Mouse (Mus musculus) heart, postnatal 4 days (tissue): ENCODE measurements around the gene Gls2. TPM values are rescaled to one million over a fixed set of nuclear protein-coding genes. Genes with fewer than 3 reads are reported as not detected.

Experiments
- DNase-seq: peaks from one replicate; pipeline ENCODE4 v3.0.0; 2021
- total RNA-seq, 2 experiments: library from RNA; stranded (reverse); gene quantifications; 2 replicates each; pipeline ENCODE4 v1.2.3; 2021

Gls2 gene
- total RNA-seq, 2 experiments from 2014 or later, result 0.48 to 1.2 TPM

- peak; percentile 91 for DNase-seq
These were observed 37.6 kb downstream of the Gls2 start, which contains the start of gene Timeless for GRCm38 (mm10) chr10:128231697-128232419. Gene Timeless, plus strand, starts transcription at chr10:128232065.

DNA sequence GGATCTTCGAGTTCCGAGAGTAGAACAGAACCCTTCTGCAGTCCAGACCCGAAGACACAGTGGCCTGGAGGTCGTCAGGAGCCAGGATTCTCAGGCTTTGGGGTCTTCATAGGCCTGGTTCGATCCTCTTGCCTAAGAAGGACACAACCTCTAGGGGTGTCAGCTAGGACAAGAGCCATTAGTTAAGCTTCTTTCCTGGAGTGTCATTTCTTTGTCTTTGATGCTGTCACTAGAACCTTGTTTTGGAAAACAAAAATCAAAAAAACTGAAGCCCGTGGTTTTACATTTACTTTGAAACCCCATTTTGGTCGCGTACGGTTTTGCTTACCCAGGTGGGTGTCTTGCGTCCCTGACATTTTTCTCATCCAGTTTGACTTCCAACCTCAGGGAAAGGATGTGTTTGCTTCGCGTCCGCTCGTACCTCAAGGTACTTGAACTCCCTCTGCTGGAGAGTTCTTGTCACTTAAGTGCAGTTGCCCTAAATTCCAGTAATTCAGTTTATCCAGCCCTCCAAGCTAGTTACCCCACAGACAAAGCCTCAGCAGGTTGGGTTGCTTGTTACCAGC lies 38.2 kb downstream of the Gls2 start:
- DNase-seq, result peak; percentile 60

DNA sequence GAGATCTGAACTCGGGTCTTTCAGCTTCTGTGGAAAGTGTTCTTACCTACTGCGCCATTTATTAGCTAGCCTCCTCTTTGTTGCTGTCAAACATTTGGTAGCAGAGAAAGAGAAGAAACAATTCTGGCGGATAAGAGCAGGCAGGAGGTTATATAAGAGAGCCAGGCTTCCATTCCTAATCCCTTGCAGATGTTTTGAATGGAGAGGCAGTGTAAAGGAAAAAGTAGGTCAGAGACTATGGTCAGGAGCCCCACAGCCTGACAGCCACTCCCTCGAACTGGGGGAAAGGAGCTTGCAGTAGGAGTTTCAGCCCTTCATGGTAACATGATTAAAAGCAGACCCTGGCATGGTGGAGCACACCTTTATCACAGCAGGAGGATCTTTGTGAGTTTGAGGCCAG lies 42.1 kb downstream of the Gls2 start:
- no peak for DNase-seq

- peak; percentile 53 for DNase-seq
These were observed 43.7 kb downstream of the Gls2 start for GRCm38 (mm10) chr10:128237807-128238480.

GRCm38 (mm10) chr10:128239140-128239539 lies 44.9 kb downstream of the Gls2 start:
- DNase-seq, result no peak

GRCm38 (mm10) chr10:128240131-128240530 lies 45.9 kb downstream of the Gls2 start:
- DNase-seq, result no peak

DNA sequence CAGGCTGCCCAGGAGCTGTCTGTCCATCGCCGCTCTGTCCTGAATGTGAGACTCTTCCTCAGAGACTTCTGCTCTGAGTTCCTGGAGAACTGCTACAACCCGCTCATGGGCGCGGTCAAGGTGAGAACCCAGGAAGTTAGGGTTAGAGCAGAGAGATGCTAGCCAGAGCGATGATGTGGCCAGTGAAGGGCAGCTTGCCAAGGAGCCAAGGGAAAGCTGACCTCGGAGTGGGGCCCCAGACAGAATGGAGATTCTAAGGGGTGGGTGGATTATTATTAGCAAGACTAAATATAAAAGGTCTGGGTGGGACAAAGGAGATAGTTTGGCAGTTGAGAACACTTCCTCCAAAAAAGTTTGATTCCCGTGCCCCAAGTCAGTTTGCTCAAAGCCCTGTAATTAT lies 49.0 kb downstream of the Gls2 start:
- peak; percentile 45 for DNase-seq

GRCm38 (mm10) chr10:128244121-128244520 lies 49.9 kb downstream of the Gls2 start:
- DNase-seq, result no peak

GRCm38 (mm10) chr10:128247020-128247732 lies 52.9 kb downstream of the Gls2 start:
- DNase-seq, result peak; percentile 58

GRCm38 (mm10) chr10:128250565-128250964 lies 56.3 kb downstream of the Gls2 start:
- DNase-seq, result no peak

DNA sequence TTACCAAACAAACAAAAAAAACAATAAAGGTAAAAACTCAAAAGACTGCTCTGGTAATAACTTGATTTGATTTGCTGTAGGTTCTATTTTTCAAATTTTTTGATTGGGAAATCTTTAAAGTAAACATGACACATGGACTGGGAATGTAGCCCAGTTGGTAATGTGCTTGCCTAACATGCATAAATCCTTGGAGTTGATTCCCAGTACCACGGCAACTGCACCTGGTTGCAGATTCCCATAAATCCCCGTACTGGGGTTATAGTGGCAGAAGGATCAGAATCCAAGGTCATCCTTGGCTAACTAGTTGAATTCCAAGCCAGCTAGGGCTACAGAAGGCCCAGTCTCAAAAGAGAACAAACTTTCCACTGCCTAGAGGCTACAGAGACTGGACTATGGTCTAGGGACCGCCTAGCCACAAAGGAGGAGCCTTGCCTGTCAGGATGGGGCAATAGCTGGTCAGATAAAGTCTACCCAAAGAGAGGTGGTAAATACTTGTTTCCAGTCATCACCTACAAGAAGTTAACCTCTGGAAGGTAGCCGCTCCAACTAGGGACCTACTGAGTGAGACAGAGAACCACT lies 59.5 kb downstream of the Gls2 start, which contains the start of gene Apon:
Gene Apon, plus strand, starts transcription at position 420 of the 579 bp plus-strand sequence.
- DNase-seq, result no peak

DNA sequence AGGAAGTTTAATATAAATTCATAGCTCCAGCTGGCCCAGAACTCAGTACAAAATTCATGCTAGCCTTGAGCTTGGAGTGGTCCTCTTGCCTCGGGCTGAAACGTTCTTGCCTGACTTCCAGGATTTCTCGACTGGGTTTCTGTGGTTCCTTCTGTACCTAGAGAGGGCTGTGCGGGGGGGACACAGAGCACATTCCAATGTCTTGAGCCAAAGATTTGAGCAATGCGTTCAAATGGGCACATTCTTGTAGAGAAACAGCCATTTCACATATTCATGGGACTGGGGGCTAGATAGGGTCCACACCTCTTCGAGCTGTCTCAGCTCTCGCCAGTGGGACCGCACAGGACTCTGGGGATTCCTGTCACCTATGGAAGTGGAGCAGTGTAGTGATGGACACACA lies 61.7 kb downstream of the Gls2 start:
- DNase-seq, result no peak

- no peak for DNase-seq
These were observed 62.1 kb downstream of the Gls2 start for GRCm38 (mm10) chr10:128256328-128256727.

GRCm38 (mm10) chr10:128258953-128259352 lies 64.7 kb downstream of the Gls2 start:
- no peak for DNase-seq

Other genes starting within 250 kb of the Gls2 start
- not detected for gene Hsd17b6, start 186.8 kb upstream of the Gls2 start, total RNA-seq
- 10 to 100 TPM; 30.0 to 31.1 TPM for gene Prim1, start 179.3 kb upstream of the Gls2 start, total RNA-seq
- gene Naca, start 158.9 kb upstream of the Gls2 start, total RNA-seq, result 100 to 1,000 TPM; 738 to 766 TPM
- 100 to 1,000 TPM; 125 to 132 TPM for gene Ptges3, start 135.5 kb upstream of the Gls2 start, total RNA-seq
- gene Atp5b, start 111.2 kb upstream of the Gls2 start, total RNA-seq, result 1,000 to 10,000 TPM; 6,416 to 6,613 TPM
- gene Baz2a, start 102.9 kb upstream of the Gls2 start, total RNA-seq, result 10 to 100 TPM; 28.0 to 30.0 TPM
- gene Rbms2, start 14.2 kb upstream of the Gls2 start, total RNA-seq, result 10 to 100 TPM; 95.9 to 97.3 TPM
- 10 to 100 TPM; 39.6 to 41.5 TPM for gene Spryd4, start 17.4 kb downstream of the Gls2 start, total RNA-seq
- not detected for gene Mip, start 31.4 kb downstream of the Gls2 start, total RNA-seq
- gene Timeless, start 37.6 kb downstream of the Gls2 start, total RNA-seq, result 10 to 100 TPM; 24.5 to 28.7 TPM
- gene Apon, start 59.6 kb downstream of the Gls2 start, total RNA-seq, result under 1 TPM in 1 of 2 experiments, not detected in 1; 0.29 TPM
- gene Apof, start 74.2 kb downstream of the Gls2 start, total RNA-seq, result not detected
- 10 to 100 TPM in 1 of 2 experiments, 1 to 10 TPM in 1; 10.0 TPM for gene Stat2, start 76.1 kb downstream of the Gls2 start, total RNA-seq
- 1 to 10 TPM; 1.5 to 2.2 TPM for gene Il23a, start 104.3 kb downstream of the Gls2 start, total RNA-seq
- 10 to 100 TPM; 17.6 to 18.1 TPM for gene Pan2, start 108.9 kb downstream of the Gls2 start, total RNA-seq
- 100 to 1,000 TPM in 1 of 2 experiments, 10 to 100 TPM in 1; 92.1 to 100 TPM for gene Cnpy2, start 128.0 kb downstream of the Gls2 start, total RNA-seq
- gene Cs, start 143.3 kb downstream of the Gls2 start, total RNA-seq, result 100 to 1,000 TPM; 819 to 825 TPM
- gene Coq10a, start 174.5 kb downstream of the Gls2 start, total RNA-seq, result 10 to 100 TPM; 82.0 to 85.7 TPM
- gene Ankrd52, start 182.7 kb downstream of the Gls2 start, total RNA-seq, result 10 to 100 TPM; 44.4 to 44.9 TPM
- not detected for gene Slc39a5, start 206.8 kb downstream of the Gls2 start, total RNA-seq
- gene Nabp2, start 217.0 kb downstream of the Gls2 start, total RNA-seq, result 10 to 100 TPM; 44.1 to 47.1 TPM
- 10 to 100 TPM; 25.0 to 27.0 TPM for gene Rnf41, start 217.2 kb downstream of the Gls2 start, total RNA-seq